Mouse (Mus musculus): ENCODE results near the gene Rcc1.
"Not testable (repeated sequence)": the region's sequence is repeated elsewhere in the genome, so short reads cannot be mapped to it uniquely, and the experiment has no call there.

Gene Rcc1

GRCm38 (mm10) chr4:132311209-132311608, 42.2 kb downstream of the Rcc1 start:
- DNase-seq, result no peak

DNA sequence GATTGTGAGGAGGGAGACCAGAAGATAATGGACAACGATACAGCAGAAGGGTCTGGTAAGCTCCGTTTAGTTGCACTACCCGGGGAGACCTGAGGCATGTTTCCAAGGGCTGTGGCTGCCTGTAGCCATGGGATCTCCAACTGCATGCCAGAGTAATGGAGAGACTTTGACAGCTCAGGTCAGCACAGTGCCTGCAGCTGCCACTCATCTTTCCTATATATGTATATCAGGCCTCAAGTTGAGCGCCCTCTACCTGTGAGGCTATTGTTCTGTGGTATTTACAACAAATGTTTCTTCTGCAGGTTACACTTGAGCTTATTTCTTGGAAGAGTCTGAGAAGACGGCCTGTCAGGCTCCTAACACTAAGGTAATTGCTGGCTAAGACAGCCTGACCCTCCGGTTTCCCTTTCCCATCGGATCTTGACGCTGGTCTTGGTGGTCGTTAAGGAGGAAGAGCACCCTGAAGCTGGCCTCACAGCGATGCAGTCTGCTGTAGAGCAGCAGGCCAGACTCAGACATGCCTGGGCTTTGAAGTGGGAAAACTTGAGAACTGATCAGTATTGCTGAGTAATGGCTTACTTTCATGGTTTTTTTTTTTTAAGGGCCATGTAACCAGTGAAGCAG, 43.4 kb downstream of the Rcc1 start:
- DNase-seq, result peak; percentile 31 to 43

GRCm38 (mm10) chr4:132309140-132309848, 44.1 kb downstream of the Rcc1 start:
- DNase-seq, result peak; percentile 38 to 42

DNA sequence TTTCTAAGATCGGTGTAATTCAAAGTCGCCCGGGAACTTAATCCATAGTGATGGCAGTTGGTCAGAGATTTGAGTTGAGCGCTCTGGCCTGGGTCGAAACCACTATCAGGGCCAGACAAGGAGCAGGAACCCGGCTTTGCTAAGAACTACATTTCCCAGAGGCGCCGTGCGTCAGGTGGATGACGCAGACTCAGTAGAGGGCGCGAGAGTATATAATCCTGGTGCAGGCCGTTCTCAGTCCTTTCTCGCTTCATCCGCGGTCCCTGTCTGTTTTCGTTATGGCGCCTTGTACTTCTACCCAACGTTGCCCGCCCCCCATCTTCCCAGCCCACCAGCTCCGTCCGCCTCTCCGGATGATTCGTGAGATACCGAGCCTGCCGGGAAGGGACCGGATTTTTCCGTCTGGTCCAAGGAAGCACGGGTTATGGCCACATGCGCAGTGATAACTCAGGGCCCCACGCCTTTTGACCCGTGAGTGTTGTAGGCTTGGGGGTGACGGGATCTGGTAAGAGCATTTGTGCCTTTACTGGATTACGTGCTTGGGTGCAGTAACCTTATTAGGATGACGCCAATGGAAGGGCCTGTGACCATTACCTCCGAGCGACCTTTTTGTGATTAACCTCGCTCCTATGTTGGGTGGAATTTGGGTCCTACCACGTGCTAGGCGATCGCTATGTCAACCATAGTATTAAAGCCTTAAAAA, 44.8 kb downstream of the Rcc1 start:
- peak; percentile 91 to 92 for DNase-seq

- DNase-seq, result no peak
Measured at GRCm38 (mm10) chr4:132306004-132306403, 47.4 kb downstream of the Rcc1 start.

GRCm38 (mm10) chr4:132305276-132305675, 48.1 kb downstream of the Rcc1 start:
- DNase-seq, result no peak

GRCm38 (mm10) chr4:132303484-132303883, 49.9 kb downstream of the Rcc1 start:
- DNase-seq, result not testable (repeated sequence)

DNA sequence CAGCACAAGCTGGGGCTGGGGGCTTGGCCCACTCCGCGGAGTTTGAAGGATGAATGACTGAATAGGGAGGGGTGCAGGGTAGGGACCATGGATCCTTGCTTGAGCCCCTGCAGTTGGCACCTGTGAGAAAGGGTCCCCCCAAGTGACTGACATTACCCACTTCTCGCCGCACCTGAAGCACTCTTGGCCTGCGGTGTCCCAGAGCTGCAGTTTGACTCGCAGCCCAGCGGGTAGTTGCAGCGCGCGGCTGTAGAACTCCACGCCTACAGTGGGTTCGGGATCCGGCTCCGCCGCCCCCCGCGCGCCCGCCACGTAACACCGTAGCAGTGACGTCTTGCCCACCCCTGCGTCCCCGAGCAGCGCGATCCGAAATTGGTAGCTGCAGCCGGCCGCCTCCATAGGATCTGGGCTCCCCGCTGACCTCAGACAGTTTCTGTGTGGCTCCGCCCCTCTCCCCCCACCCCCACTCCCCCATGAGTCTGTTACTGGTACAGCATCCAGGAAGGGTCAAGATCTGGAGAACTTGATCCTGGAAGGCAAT, 50.4 kb downstream of the Rcc1 start, which contains the start of gene Rab42:
Rab42 (minus strand) TSS at position 447 of the 541 bp plus-strand sequence.
- DNase-seq, result peak; percentile 23 to 57

DNA sequence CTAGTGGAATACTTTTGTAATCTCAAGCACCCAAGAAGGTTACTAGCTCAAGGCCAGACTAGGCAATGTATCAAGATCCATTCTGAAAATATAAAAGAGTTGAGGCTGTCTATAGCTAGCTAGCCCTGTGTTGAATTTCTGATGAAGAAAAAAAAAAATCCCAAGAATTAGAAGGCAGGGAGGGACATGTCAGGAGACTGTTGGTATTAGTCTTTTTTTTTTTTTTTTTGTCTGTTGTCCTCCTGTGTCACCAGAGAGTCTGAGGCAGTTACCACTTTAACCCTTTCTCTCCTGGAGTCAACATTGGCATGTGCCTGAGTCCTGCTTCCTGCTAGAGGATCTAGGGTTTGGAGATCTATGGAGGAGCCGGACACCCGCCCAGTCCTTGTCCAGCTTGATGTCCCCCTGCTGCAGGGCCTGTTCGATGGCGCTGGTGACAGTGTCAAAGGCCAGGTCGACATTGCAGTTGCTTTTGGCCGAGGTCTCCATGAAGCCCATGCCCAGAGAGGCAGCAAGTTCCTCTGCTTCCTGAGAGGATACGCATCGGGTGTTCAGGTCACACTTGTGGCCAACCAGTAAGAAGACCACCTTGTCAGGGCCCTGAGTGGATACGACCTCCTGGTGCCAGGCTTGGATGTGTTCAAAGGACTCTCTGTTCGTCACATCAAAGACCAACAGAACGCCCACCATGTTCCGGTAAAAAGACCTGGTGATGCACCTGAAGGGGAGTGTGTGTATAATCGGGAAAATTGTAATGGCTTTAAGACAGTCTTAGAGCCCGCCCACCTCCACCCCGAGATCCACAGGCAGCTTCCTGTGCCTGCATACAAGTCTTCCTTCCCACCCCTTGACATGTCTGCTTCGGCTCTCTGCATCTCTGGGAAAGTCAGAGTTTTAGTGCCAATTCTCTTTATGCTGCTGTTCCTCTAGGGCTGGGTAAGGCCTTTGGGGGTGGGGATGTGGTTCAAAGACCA, 51.2 kb downstream of the Rcc1 start:
- DNase-seq, result no peak

- DNase-seq, result no peak
Measured at GRCm38 (mm10) chr4:132301486-132301885, 51.9 kb downstream of the Rcc1 start.

DNA sequence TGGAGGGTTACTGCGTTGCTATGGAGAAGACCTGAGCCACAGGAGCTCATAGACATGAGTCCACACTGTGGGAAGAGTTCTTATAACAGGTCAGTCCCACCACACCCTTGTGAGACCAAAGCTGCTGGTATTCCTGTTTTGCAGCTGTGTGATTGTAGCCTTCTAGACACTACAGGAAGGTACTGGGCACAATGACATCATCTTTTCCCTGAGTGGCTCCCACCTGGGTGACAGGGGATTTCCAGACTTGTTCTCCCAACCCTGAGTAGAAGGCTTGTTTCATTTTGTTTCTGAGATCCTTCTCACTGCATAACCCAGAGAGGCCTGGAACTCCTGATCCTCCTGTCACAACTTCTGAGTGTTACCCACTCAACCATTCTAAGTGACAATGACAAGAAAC, 53.6 kb downstream of the Rcc1 start:
- DNase-seq, result no peak

- peak in 1 of 2 experiments; percentile 21 for DNase-seq
Measured at GRCm38 (mm10) chr4:132295696-132296390, 57.6 kb downstream of the Rcc1 start.

DNA sequence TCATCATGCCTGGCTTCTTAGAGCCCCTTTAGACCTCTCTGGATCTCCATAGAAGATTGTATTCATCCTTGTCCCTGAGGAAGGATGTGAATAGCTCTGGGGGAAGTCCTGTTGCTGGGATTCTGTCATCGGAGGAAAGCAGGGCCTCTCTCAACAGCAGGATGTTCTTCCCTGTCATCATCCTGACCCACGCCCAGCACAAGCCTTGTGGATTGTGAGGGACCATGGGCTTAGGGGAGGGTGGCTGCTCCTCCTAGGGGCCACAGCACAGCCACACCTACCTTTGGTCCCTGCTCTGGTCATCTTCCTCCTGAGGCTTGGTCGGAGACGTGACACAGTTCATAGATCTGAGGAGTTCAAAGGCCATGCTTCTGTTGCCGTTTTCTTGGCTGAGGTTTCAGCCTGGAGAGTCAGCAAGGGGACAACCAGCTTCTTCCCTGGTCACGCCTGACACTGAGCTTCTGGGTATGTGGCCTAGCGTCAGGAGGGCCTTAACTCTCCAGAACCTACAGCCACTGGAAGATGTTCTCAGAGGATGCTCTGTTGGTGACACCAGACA, 59.6 kb downstream of the Rcc1 start:
- no peak for DNase-seq

- DNase-seq, result peak in 1 of 2 experiments; percentile 50
Measured at GRCm38 (mm10) chr4:132292988-132293387, 60.4 kb downstream of the Rcc1 start.

- no peak for DNase-seq
Measured at GRCm38 (mm10) chr4:132291624-132292335, 61.6 kb downstream of the Rcc1 start.

- DNase-seq, result no peak
Measured at GRCm38 (mm10) chr4:132291056-132291455, 62.3 kb downstream of the Rcc1 start.

DNA sequence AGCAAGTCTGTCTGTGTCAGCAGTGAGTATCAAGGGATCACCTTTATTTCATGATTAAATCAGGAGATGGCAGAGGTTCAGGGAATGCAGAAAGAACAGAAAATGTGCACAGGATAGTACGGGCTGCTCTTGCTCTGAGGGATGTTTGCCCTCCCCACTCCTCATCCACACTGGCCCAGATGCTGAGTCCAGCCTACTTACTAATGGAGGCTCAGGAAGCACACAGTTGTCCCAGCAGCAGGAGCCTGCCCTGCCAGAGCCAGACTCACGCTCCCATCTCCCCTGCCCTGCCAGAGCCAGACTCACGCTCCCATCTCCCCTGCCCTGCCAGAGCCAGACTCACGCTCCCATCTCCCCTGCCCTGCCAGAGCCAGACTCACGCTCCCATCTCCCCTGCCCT, 64.6 kb downstream of the Rcc1 start:
- not testable (repeated sequence) for DNase-seq

All from cerebellum, postnatal 25 days (tissue).